Mouse (Mus musculus): ENCODE measurements around the gene Timm17b. TPM values are rescaled to one million over a fixed set of nuclear protein-coding genes. Genes with fewer than 3 reads are reported as not detected.

The Timm17b gene
- polyA plus RNA-seq, 1 experiment from 2014 or later, result 150 TPM

- H3K36me3 ChIP-seq (ENCODE audit: control insufficient read depth, insufficient read depth, low read length), result peaks cover 18% of the 10 kb centered on the region; the same call in 1 of the 2 replicates
- no peak overlapping the region for H3K4me3 ChIP-seq (ENCODE audit: low read depth, low read length)
- no peak overlapping the region for H3K27ac ChIP-seq (ENCODE audit: low read depth)
- DNase-seq (ENCODE audit: low spot score), result no peak
- H3K27me3 ChIP-seq (replicated peaks; ENCODE audit: control insufficient read depth, insufficient read depth, low read length), result no peaks in the 10 kb centered on the region
- ATAC-seq (replicated peaks; ENCODE audit: low FRiP score, low TSS enrichment, low read depth), result no peak
- H3K4me2 ChIP-seq (ENCODE audit: low read length), result no peak overlapping the region
- no peak overlapping the region for H3K9ac ChIP-seq (ENCODE audit: low read length)
- H3K4me1 ChIP-seq (replicated peaks; ENCODE audit: control insufficient read depth, insufficient read depth, low read length), result no peaks in the 10 kb centered on the region
- 52% methylated on average over 2 of the region's 2 CpGs for WGBS
- H3K9me3 ChIP-seq (ENCODE audit: control insufficient read depth, low read length), result no peaks in the 10 kb centered on the region
These were observed 30.7 kb upstream of the Timm17b start for GRCm38 (mm10) chrX:7868506-7868905.

- no peak for DNase-seq (ENCODE audit: low spot score)
- no peak for ATAC-seq (replicated peaks; ENCODE audit: low FRiP score, low TSS enrichment, low read depth)
- 49% methylated on average over 3 of the region's 3 CpGs for WGBS
- no peak overlapping the region for H3K4me2 ChIP-seq (ENCODE audit: low read length)
- no peaks in the 10 kb centered on the region for H3K9me3 ChIP-seq (ENCODE audit: control insufficient read depth, low read length)
- H3K27ac ChIP-seq (ENCODE audit: low read depth), result no peak overlapping the region
- peaks cover 24% of the 10 kb centered on the region; the same call in 1 of the 2 replicates for H3K36me3 ChIP-seq (ENCODE audit: control insufficient read depth, insufficient read depth, low read length)
- no peaks in the 10 kb centered on the region for H3K4me1 ChIP-seq (replicated peaks; ENCODE audit: control insufficient read depth, insufficient read depth, low read length)
- H3K4me3 ChIP-seq (ENCODE audit: low read depth, low read length), result no peak overlapping the region
- H3K9ac ChIP-seq (ENCODE audit: low read length), result no peak overlapping the region
- H3K27me3 ChIP-seq (replicated peaks; ENCODE audit: control insufficient read depth, insufficient read depth, low read length), result no peaks in the 10 kb centered on the region
These were observed 29.3 kb upstream of the Timm17b start for GRCm38 (mm10) chrX:7869826-7870225.

GRCm38 (mm10) chrX:7878007-7878419 is 21.1 kb upstream of the Timm17b start, which contains the start of gene Pim2:
Pim2 (plus strand) TSS chrX:7878262.
- Histone ChIP-seq H3K36me3 (ENCODE audit: control insufficient read depth, insufficient read depth, low read length) (peaks cover 12% of the 10 kb centered on the region; the same call in 1 of the 2 replicates), H3K9ac (ENCODE audit: low read length) (peak within 1 kb of the TSS; percentile 30), H3K27me3 (replicated peaks; ENCODE audit: control insufficient read depth, insufficient read depth, low read length) (no peaks in the 10 kb centered on the region), H3K4me2 (ENCODE audit: low read length) (peak within 1 kb of the TSS; percentile 67), H3K4me3 (ENCODE audit: low read depth, low read length) (peak within 1 kb of the TSS; percentile 42), H3K4me1 (replicated peaks; ENCODE audit: control insufficient read depth, insufficient read depth, low read length) (no peaks in the 10 kb centered on the region; the same call in 1 of the 2 replicates), H3K9me3 (ENCODE audit: control insufficient read depth, low read length) (no peaks in the 10 kb centered on the region), H3K27ac (ENCODE audit: low read depth) (no peak within 1 kb of the TSS)
- peak; percentile 70 for DNase-seq (ENCODE audit: low spot score)
- 11% methylated on average over 27 of the region's 38 CpGs for WGBS
- peak; percentile 89 for ATAC-seq (replicated peaks; ENCODE audit: low FRiP score, low TSS enrichment, low read depth)

GRCm38 (mm10) chrX:7878495-7878894 is 20.7 kb upstream of the Timm17b start:
- ATAC-seq (replicated peaks; ENCODE audit: low FRiP score, low TSS enrichment, low read depth) (peak; percentile 13), DNase-seq (ENCODE audit: low spot score) (peak; percentile 53)
- H3K9me3 ChIP-seq (ENCODE audit: control insufficient read depth, low read length), result no peaks in the 10 kb centered on the region
- H3K27ac ChIP-seq (ENCODE audit: low read depth), result no peak overlapping the region
- 12% methylated on average over 21 of the region's 21 CpGs for WGBS
- H3K4me2 ChIP-seq (ENCODE audit: low read length), result peak overlapping the region; percentile 67
- H3K4me1 ChIP-seq (replicated peaks; ENCODE audit: control insufficient read depth, insufficient read depth, low read length), result no peaks in the 10 kb centered on the region; the same call in 1 of the 2 replicates
- H3K36me3 ChIP-seq (ENCODE audit: control insufficient read depth, insufficient read depth, low read length), result peaks cover 12% of the 10 kb centered on the region; the same call in 1 of the 2 replicates
- H3K4me3 ChIP-seq (ENCODE audit: low read depth, low read length), result peak overlapping the region; percentile 42
- H3K27me3 ChIP-seq (replicated peaks; ENCODE audit: control insufficient read depth, insufficient read depth, low read length), result no peaks in the 10 kb centered on the region
- H3K9ac ChIP-seq (ENCODE audit: low read length), result peak overlapping the region; percentile 30

GRCm38 (mm10) chrX:7879819-7880218 is 19.3 kb upstream of the Timm17b start:
- H3K27me3 ChIP-seq (replicated peaks; ENCODE audit: control insufficient read depth, insufficient read depth, low read length), result no peaks in the 10 kb centered on the region
- peak overlapping the region; percentile 30 for H3K4me2 ChIP-seq (ENCODE audit: low read length)
- no peaks in the 10 kb centered on the region; the same call in 1 of the 2 replicates for H3K4me1 ChIP-seq (replicated peaks; ENCODE audit: control insufficient read depth, insufficient read depth, low read length)
- ATAC-seq (replicated peaks; ENCODE audit: low FRiP score, low TSS enrichment, low read depth), result no peak
- H3K4me3 ChIP-seq (ENCODE audit: low read depth, low read length), result no peak overlapping the region
- DNase-seq (ENCODE audit: low spot score), result peak; percentile 58
- WGBS, result 10% methylated on average over 7 of the region's 11 CpGs
- H3K36me3 ChIP-seq (ENCODE audit: control insufficient read depth, insufficient read depth, low read length), result 0 out of 2 replicates have a peak, but pooled peaks cover 6% of the 10 kb centered on the region
- H3K9ac ChIP-seq (ENCODE audit: low read length), result no peak overlapping the region
- H3K9me3 ChIP-seq (ENCODE audit: control insufficient read depth, low read length), result no peaks in the 10 kb centered on the region
- H3K27ac ChIP-seq (ENCODE audit: low read depth), result no peak overlapping the region

- H3K36me3 ChIP-seq (ENCODE audit: control insufficient read depth, insufficient read depth, low read length), result no peaks in the 10 kb centered on the region
- no peaks in the 10 kb centered on the region for H3K9me3 ChIP-seq (ENCODE audit: control insufficient read depth, low read length)
- peak within 1 kb of the TSS; percentile 57 for H3K4me3 ChIP-seq (ENCODE audit: low read depth, low read length)
- H3K9ac ChIP-seq (ENCODE audit: low read length), result peak within 1 kb of the TSS; percentile 35
- 10% methylated on average over 48 of the region's 49 CpGs for WGBS
- peak; percentile 90 for ATAC-seq (replicated peaks; ENCODE audit: low FRiP score, low TSS enrichment, low read depth)
- H3K27me3 ChIP-seq (replicated peaks; ENCODE audit: control insufficient read depth, insufficient read depth, low read length), result no peaks in the 10 kb centered on the region
- H3K4me2 ChIP-seq (ENCODE audit: low read length), result peak within 1 kb of the TSS; percentile 53
- DNase-seq (ENCODE audit: low spot score), result peak; percentile 83
- H3K27ac ChIP-seq (ENCODE audit: low read depth), result peak within 1 kb of the TSS; percentile 74
- H3K4me1 ChIP-seq (replicated peaks; ENCODE audit: control insufficient read depth, insufficient read depth, low read length), result no peaks in the 10 kb centered on the region; the same call in 1 of the 2 replicates
These were observed 15.2 kb upstream of the Timm17b start, which contains the start of gene Slc35a2 for GRCm38 (mm10) chrX:7883841-7884567. Slc35a2 (plus strand) TSS chrX:7884028.

- Histone ChIP-seq H3K36me3 (ENCODE audit: control insufficient read depth, insufficient read depth, low read length) (peaks cover 13% of the 10 kb centered on the region), H3K4me3 (ENCODE audit: low read depth, low read length) (peak overlapping the region; percentile 54), H3K9ac (ENCODE audit: low read length) (peak overlapping the region; percentile 48), H3K9me3 (ENCODE audit: control insufficient read depth, low read length) (no peaks in the 10 kb centered on the region), H3K27ac (ENCODE audit: low read depth) (peak overlapping the region; percentile 75; the same call in 1 of the 2 replicates), H3K4me2 (ENCODE audit: low read length) (peak overlapping the region; percentile 48), H3K4me1 (replicated peaks; ENCODE audit: control insufficient read depth, insufficient read depth, low read length) (no peaks in the 10 kb centered on the region), H3K27me3 (replicated peaks; ENCODE audit: control insufficient read depth, insufficient read depth, low read length) (no peaks in the 10 kb centered on the region)
- ATAC-seq (replicated peaks; ENCODE audit: low FRiP score, low TSS enrichment, low read depth), result no peak
- 28% methylated on average over 13 of the region's 13 CpGs for WGBS
- DNase-seq (ENCODE audit: low spot score), result no peak
These were observed 946 bp upstream of the Timm17b start for GRCm38 (mm10) chrX:7898211-7898610.

GRCm38 (mm10) chrX:7904441-7904840 is 5.3 kb downstream of the Timm17b start:
- Histone ChIP-seq H3K4me1 (replicated peaks; ENCODE audit: control insufficient read depth, insufficient read depth, low read length) (no peaks in the 10 kb centered on the region), H3K9me3 (ENCODE audit: control insufficient read depth, low read length) (no peaks in the 10 kb centered on the region), H3K36me3 (ENCODE audit: control insufficient read depth, insufficient read depth, low read length) (no peaks in the 10 kb centered on the region), H3K4me3 (ENCODE audit: low read depth, low read length) (no peak overlapping the region), H3K27me3 (replicated peaks; ENCODE audit: control insufficient read depth, insufficient read depth, low read length) (no peaks in the 10 kb centered on the region), H3K9ac (ENCODE audit: low read length) (no peak overlapping the region), H3K4me2 (ENCODE audit: low read length) (no peak overlapping the region), H3K27ac (ENCODE audit: low read depth) (no peak overlapping the region)
- ATAC-seq (replicated peaks; ENCODE audit: low FRiP score, low TSS enrichment, low read depth) (no peak), DNase-seq (ENCODE audit: low spot score) (no peak)
- WGBS, result 90% methylated on average over 5 of the region's 5 CpGs
